Mouse (Mus musculus) embryonic fibroblast, embryonic 13.5 days (primary cell): ENCODE results near the gene Cdkal1. TPM values are rescaled to one million over a fixed set of nuclear protein-coding genes. Genes with fewer than 3 reads are reported as not detected.

Experiments used
- H3K27ac ChIP-seq: 2 replicates; pipeline ENCODE4 v1.5.1; 2012; ENCODE audit warnings: low read length, control low read depth, inconsistent platforms; ENCODE audit not compliant: insufficient read depth
- H3K4me1 ChIP-seq: 2 replicates; pipeline ENCODE4 v1.6.1; 2011; ENCODE audit warnings: low read length; ENCODE audit not compliant: control insufficient read depth, insufficient read depth
- H3K4me3 ChIP-seq: 2 replicates; pipeline ENCODE4 v1.5.1; 2011; ENCODE audit warnings: mild to moderate bottlenecking, control low read depth, low read length; ENCODE audit not compliant: insufficient read depth
- CTCF ChIP-seq: IDR thresholded peaks from 2 replicates; pipeline ENCODE4 v1.5.1; 2011; ENCODE audit warnings: mild to moderate bottlenecking, control low read depth, low read length, moderate library complexity, borderline replicate concordance; ENCODE audit not compliant: insufficient read depth
- POLR2A ChIP-seq: IDR thresholded peaks from 2 replicates; pipeline ENCODE4 v1.6.1; 2011; ENCODE audit warnings: low read depth, mild to moderate bottlenecking, control low read depth, low read length, moderate library complexity
- polyA plus RNA-seq: library from polyadenylated mRNA; stranded (reverse); fragments of >200 nt; gene quantifications from 2 replicates; pipeline ENCODE4 v1.2.4, GENCODE M21; 2011; ENCODE audit warnings: low read depth; ENCODE audit not compliant: missing spikeins, insufficient read length

The Cdkal1 gene
- polyA plus RNA-seq, 1 experiment = 25.0 TPM

DNA sequence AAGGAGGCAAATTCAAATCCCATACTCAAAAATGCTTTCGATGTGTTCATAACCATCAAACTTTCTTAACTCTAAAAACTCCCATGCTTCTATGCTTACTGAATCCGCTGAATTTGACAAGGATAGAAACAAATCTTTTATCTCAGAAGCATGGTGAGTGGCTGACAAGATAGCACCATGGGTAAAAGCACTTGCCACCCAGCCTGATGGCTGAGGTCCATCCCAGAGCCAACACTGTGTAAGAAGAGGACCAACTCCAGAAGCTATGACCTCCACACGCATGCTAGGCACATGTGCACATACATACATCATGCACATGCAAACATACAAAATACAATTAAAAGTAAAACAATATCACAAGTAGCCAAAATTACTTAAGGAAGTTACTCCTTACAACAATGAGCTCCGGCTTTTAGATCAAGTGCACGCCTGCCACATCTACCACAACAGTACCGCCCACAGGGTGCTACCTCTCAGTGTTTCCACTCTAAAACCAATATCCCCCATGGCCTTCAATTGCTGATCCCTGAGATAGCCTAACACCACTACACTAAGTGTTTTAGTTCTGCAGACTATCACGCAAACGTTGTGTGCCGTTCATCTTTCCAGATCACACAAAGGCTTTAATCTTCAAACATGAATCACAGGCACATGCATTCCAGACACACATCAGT is 35.4 kb downstream of the Cdkal1 start:
- Histone ChIP-seq H3K27ac (no peak overlapping the region), H3K4me1 (no peaks in the 10 kb centered on the region), H3K4me3 (no peak overlapping the region)
- TF ChIP-seq CTCF (no peak), POLR2A (no peak)

DNA sequence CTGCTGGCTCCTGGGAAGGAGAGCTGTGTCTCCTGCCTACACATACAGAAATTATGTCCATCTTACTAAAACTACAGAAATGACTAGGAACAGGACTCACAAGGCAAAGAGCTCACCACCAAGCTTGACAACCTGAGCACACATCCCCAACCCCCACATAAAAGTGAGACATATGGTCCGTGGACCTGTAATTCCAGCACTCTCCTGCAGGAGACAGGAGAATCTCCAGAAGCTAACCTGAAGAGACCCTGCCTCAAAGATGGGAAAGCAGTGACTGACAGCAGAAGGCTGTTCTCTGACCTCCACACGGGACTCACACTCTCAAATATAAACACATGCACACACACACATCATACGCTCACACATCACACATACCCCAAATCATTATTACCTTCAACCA is 36.3 kb downstream of the Cdkal1 start:
- Histone ChIP-seq H3K4me3 (no peak overlapping the region), H3K4me1 (no peaks in the 10 kb centered on the region), H3K27ac (no peak overlapping the region)
- TF ChIP-seq CTCF = no peak
- no peak for TF ChIP-seq POLR2A

DNA sequence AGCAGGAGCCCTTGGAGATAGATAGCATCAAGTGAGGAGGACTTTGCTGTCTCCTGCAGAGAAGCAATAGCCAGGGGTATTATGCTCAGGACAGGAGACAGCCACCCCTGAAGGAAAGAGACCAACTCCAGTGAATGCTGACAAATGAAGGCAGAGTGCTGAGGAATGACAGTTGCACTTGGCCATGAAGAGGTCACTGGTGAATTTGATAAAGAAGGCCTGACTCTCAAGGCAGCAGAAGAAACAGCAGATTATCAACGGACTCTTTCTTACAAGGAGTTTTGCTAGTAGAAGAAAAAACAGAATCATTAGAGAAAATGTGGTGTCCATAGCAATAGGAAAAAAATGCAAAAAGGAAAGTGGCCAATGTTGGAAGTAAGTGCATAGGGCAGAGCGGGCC is 37.2 kb downstream of the Cdkal1 start:
- Histone ChIP-seq H3K4me3 (no peak overlapping the region), H3K27ac (no peak overlapping the region), H3K4me1 (no peaks in the 10 kb centered on the region)
- TF ChIP-seq CTCF = no peak
- no peak for TF ChIP-seq POLR2A

DNA sequence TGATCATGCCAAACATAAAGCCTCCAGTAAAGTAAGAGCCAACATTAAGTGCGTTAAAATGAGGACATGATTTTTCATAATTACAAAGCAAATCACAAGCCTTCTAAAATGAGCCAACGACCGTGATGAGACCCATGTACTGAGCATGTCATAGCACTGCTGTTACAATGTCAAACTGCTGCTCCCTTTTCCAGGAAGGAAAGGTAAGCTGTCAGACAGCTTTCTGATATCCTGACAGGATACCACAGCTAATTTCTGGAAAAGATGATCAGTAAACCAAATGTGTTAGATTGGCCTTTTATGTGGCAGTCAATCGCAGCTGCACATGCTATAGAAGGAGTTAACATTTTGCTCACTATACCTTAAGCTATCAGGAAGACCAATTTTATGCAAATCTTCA is 44.7 kb downstream of the Cdkal1 start:
- H3K4me3 ChIP-seq = no peak overlapping the region
- H3K27ac ChIP-seq = no peak overlapping the region
- TF ChIP-seq CTCF (no peak), POLR2A (no peak)
- H3K4me1 ChIP-seq = no peaks in the 10 kb centered on the region

DNA sequence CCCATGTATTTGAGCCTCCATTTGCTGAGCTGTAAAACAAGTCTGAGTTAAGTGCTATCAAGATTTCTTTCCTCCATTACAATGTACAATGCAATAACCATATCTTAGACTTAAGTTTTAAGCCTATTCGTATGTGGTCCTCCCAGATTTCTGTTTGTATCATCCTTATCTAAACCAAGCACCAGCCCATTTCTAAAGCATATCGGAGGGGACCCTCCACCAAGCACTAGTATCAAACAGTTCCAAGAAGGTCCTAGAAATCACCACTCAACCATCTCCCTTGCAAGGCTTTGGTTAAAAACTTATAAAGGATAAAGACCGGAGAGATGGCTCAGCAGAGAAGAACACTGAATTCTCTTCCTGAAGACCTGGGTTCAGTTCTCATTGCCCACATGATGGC is 47.1 kb downstream of the Cdkal1 start:
- Histone ChIP-seq H3K4me1 (no peaks in the 10 kb centered on the region), H3K4me3 (no peak overlapping the region), H3K27ac (no peak overlapping the region)
- TF ChIP-seq POLR2A = no peak
- no peak for TF ChIP-seq CTCF

DNA sequence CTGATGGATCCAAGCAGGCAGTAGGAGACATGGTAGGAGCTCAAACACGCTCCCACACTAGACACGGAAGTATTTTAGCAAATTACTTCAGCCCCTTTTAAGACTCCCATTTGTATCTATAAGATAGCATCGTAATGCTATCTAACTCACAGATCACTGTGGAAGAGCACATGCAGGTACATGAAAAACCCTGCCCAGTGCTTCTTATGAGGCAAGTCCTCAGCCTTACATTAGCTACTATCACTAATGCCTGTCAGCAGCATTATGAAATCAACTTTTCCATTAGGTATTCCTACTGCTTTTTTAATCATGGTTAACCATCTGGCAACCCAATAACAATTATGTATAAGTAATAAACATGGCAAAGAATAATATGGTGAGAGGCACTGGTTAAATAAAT is 47.5 kb downstream of the Cdkal1 start:
- H3K4me3 ChIP-seq = no peak overlapping the region
- H3K4me1 ChIP-seq = no peaks in the 10 kb centered on the region
- TF ChIP-seq CTCF (no peak), POLR2A (no peak)

DNA sequence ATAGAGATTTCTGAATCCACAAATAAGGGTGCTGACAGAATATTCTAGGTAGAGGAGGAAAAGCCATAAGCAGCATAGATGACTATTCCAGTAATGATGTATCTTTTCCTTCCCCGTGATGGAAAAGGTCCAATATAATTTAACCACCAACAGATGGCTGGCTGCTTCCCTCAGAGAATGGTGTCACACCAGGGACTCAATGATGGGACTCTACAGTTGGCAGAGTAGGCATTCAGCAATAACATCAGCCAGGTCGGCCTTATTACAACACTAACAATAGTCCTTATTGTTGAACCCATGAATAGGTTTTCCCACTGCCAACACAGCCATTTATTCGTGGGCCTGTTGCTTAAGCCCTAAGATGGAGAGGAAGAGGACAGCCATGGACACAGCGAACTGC is 48.6 kb downstream of the Cdkal1 start:
- no peaks in the 10 kb centered on the region for H3K4me1 ChIP-seq
- H3K27ac ChIP-seq = no peak overlapping the region
- TF ChIP-seq POLR2A (no peak), CTCF (no peak)
- H3K4me3 ChIP-seq = no peak overlapping the region

More for the DNA sequence above, 47.5 kb downstream of the Cdkal1 start:
- H3K27ac ChIP-seq = no peak overlapping the region

DNA sequence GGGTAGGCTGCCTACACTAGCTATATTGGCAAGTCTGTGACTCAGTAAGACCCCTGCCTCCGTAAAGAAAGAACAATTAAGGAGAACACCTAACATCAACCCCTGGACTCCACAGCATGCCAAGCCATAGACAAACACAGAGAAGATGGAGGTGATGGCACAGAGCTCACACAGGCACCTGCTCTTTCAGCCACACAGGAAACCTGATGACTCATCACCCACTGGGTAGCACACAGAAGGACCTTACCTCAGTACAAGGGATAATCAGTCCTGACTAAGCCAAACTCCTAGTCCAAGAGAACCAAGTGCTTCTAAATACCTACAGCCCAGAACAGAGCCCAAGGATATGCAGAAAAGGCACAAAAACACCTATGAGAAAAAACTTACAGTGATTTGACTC is 50.2 kb downstream of the Cdkal1 start:
- TF ChIP-seq CTCF (no peak), POLR2A (no peak)
- no peak overlapping the region for H3K4me3 ChIP-seq
- H3K4me1 ChIP-seq = no peaks in the 10 kb centered on the region
- no peak overlapping the region for H3K27ac ChIP-seq

DNA sequence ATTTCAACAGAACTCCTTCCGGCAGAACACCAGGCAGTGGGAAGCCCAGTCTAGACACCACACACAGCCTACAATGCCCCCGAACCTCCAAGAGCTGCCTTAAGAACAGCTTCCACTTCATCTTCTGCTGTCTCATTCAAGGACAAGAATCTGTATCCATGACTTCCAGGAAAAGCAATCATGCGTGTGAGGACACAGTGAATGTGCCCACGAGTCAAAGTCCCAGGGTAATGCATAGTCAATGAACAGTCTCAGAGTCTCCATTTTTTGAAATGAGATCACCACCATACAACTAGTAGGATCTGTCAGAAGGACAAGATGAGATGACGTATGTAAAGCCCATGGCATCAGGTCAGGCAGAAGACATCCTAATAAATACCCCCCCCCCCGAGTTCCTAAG is 51.4 kb downstream of the Cdkal1 start:
- Histone ChIP-seq H3K27ac (no peak overlapping the region), H3K4me3 (no peak overlapping the region), H3K4me1 (no peaks in the 10 kb centered on the region)
- TF ChIP-seq CTCF (no peak), POLR2A (no peak)

DNA sequence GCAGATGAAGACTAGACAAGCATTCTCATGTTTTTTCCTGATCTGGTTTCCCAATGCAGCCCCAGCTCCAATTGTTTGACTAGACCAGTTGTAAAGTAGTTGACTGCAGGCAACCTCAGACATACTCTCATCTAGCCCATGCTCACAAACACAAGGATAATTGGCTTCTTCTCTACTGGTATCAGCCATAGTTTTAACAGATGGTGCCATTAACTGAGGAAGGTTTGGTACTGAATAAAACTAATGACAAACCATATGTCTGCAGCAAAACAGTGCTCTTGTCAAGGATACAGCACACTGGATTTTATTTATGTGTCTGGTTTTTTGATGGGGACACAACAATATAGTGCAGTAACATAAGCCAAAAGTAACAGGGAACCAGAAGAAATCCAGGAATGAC is 52.8 kb downstream of the Cdkal1 start:
- Histone ChIP-seq H3K27ac (no peak overlapping the region), H3K4me1 (no peaks in the 10 kb centered on the region), H3K4me3 (no peak overlapping the region)
- TF ChIP-seq CTCF (no peak), POLR2A (no peak)
